ENCODE assay signal across 29 mouse cellular contexts in the genomic region with DNA sequence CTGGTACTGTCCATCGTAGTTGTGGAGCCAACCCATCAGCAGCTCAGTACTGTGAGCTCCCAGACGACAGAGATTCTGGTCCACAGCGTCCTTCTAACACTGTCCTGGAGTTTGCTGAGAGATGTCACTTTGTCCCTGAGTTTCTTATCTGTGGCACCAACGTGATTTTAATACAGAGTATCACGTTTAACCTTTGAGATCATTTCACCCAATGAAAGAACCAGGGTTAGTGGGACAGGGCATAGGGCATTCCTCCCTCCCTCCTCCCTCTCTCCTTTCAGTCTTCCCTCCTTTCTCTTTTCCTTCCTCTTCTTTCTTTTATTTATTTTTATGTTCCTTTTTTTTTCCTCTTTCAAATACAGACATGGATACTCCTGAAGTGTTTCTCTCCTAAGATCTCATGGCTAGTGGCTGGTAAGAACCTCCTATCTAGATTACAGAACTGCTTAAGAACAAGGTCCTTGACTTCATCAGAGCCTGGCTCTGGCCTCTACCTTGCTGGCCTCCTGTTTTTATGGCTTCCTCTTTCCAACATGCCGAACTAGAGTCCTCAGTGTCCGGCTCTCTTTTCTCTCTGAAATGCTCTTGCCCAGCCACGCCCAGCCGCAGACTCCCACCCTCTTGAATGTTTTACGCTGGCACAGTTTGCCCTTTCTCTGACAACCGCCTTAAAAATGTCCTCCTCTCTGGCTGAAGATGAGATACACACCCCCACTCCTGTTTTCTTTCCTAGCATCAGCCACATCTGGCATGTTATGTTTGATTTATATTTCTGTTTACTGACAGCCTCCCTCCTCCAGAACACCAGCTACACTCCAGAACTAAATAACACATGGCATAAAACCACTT.
A peak's percentile ranks its signal among the peaks of the same experiment; 100 is the strongest.
DNase-seq lines count a peak whose midpoint lies in the region; ATAC-seq and TF ChIP-seq lines count a peak whose summit lies in the region.
"Had no signal": no experiment of that assay in that cellular context is flagged by ENCODE, and none has a peak within 500 bp of the region (broad histone marks: within the 10 kb centered on the region; RNA-seq: fewer than 3 reads in every experiment).

No protein-coding gene starts in this region.

- DNase-seq in kidney, postnatal 10 days, result no peak
- DNase-seq in lung, postnatal 25 days (ENCODE audit: low spot score), result no peak
- no peak for DNase-seq in intestine, embryonic 14.5 days (ENCODE audit: low spot score)
- DNase-seq: adrenal gland, adult 2 months; B cell, adult 2 months; cerebellum, postnatal 25 days; embryo, embryonic 11 days; gastrocnemius, postnatal 25 days; heart, adult 2 months; left cerebral cortex, postnatal 4 days; lung, postnatal 10 days; thymus, postnatal 25 days had no signal

- peaks cover 10% of the 10 kb centered on the region for H3K4me1 ChIP-seq in kidney, embryonic 14.5 days (ENCODE audit: control insufficient read depth, insufficient read depth, low read length)
- H3K4me1 ChIP-seq in lung, embryonic 15.5 days, result peaks cover 14% of the 10 kb centered on the region
- peaks cover 13% of the 10 kb centered on the region for H3K4me1 ChIP-seq in intestine, embryonic 14.5 days (replicated peaks; ENCODE audit: control insufficient read depth, insufficient read depth, low read length)
- H3K4me1 ChIP-seq in small intestine, adult 2 months (ENCODE audit: control insufficient read depth, insufficient read depth, insufficient read length, low read length), result peaks cover 20% of the 10 kb centered on the region
- H3K4me1 ChIP-seq in heart, embryonic 12.5 days (replicated peaks), result no peaks in the 10 kb centered on the region
- H3K4me1 ChIP-seq: limb, embryonic 15.5 days; stomach, embryonic 15.5 days had no signal

- no peak overlapping the region for H3K4me3 ChIP-seq in kidney, embryonic 14.5 days (ENCODE audit: low read length)
- no peak overlapping the region for H3K4me3 ChIP-seq in lung, embryonic 15.5 days
- H3K4me3 ChIP-seq in intestine, embryonic 14.5 days (ENCODE audit: low read depth, low read length), result no peak overlapping the region
- peak overlapping the region; percentile 33; the same call in 1 of the 2 replicates for H3K4me3 ChIP-seq in small intestine, adult 2 months (ENCODE audit: low read depth, low read length)
- no peak overlapping the region for H3K4me3 ChIP-seq in heart, embryonic 12.5 days
- H3K4me3 ChIP-seq: embryonic facial prominence, embryonic 13.5 days; erythroblast, embryonic 14.5 days; forebrain, embryonic 15.5 days; heart, adult 2 months; hindbrain, embryonic 13.5 days; left cerebral cortex, adult 2 months; limb, embryonic 15.5 days; myocyte; neural tube, embryonic 13.5 days; stomach, embryonic 15.5 days had no signal

- no peak for TF ChIP-seq CTCF in small intestine, adult 2 months (IDR thresholded peaks at IDR 0.05; ENCODE audit: extremely low read depth, insufficient read length, insufficient replicate concordance, low read depth, low read length)

- H3K9me3 ChIP-seq in kidney, embryonic 14.5 days (ENCODE audit: control insufficient read depth, low read length), result no peaks in the 10 kb centered on the region
- H3K9me3 ChIP-seq in lung, embryonic 15.5 days, result no peaks in the 10 kb centered on the region
- no peaks in the 10 kb centered on the region for H3K9me3 ChIP-seq in intestine, embryonic 14.5 days (ENCODE audit: control insufficient read depth, low read length)
- H3K9me3 ChIP-seq in heart, embryonic 12.5 days (replicated peaks), result no peaks in the 10 kb centered on the region
- H3K9me3 ChIP-seq: embryonic facial prominence, embryonic 13.5 days; forebrain, embryonic 15.5 days; hindbrain, embryonic 13.5 days; limb, embryonic 15.5 days; neural tube, embryonic 13.5 days; stomach, embryonic 15.5 days had no signal

- no peaks in the 10 kb centered on the region for H3K27me3 ChIP-seq in kidney, embryonic 14.5 days (ENCODE audit: control insufficient read depth, insufficient read depth, low read length)
- H3K27me3 ChIP-seq in lung, embryonic 15.5 days, result no peaks in the 10 kb centered on the region
- H3K27me3 ChIP-seq in intestine, embryonic 14.5 days (replicated peaks; ENCODE audit: control insufficient read depth, insufficient read depth, low read length), result no peaks in the 10 kb centered on the region
- H3K27me3 ChIP-seq in small intestine, adult 2 months (ENCODE audit: control insufficient read depth, insufficient read depth, low read length), result no peaks in the 10 kb centered on the region
- no peaks in the 10 kb centered on the region for H3K27me3 ChIP-seq in heart, embryonic 12.5 days (replicated peaks)
- H3K27me3 ChIP-seq: CH12.LX; forebrain, embryonic 15.5 days; hindbrain, embryonic 13.5 days; neural tube, embryonic 13.5 days; stomach, embryonic 15.5 days had no signal

- no peaks in the 10 kb centered on the region for H3K36me3 ChIP-seq in kidney, embryonic 14.5 days (ENCODE audit: control insufficient read depth, insufficient read depth, low read length)
- no peaks in the 10 kb centered on the region for H3K36me3 ChIP-seq in lung, embryonic 15.5 days
- H3K36me3 ChIP-seq in intestine, embryonic 14.5 days (ENCODE audit: control insufficient read depth, insufficient read depth, low read length), result no peaks in the 10 kb centered on the region
- H3K36me3 ChIP-seq in small intestine, adult 2 months (ENCODE audit: control insufficient read depth, insufficient read depth, low read length), result no peaks in the 10 kb centered on the region
- H3K36me3 ChIP-seq in heart, embryonic 12.5 days, result no peaks in the 10 kb centered on the region
- H3K36me3 ChIP-seq: embryonic facial prominence, embryonic 13.5 days; forebrain, embryonic 15.5 days; G1E; hindbrain, embryonic 13.5 days; limb, embryonic 15.5 days; neural tube, embryonic 13.5 days; stomach, embryonic 15.5 days had no signal

- H3K4me2 ChIP-seq in kidney, embryonic 14.5 days (replicated peaks; ENCODE audit: low read depth, low read length), result no peak overlapping the region
- no peak overlapping the region for H3K4me2 ChIP-seq in lung, embryonic 15.5 days
- no peak overlapping the region for H3K4me2 ChIP-seq in intestine, embryonic 14.5 days (ENCODE audit: low read length)
- no peak overlapping the region for H3K4me2 ChIP-seq in heart, embryonic 12.5 days
- H3K4me2 ChIP-seq: embryonic facial prominence, embryonic 13.5 days; forebrain, embryonic 15.5 days; hindbrain, embryonic 13.5 days; limb, embryonic 15.5 days; neural tube, embryonic 13.5 days; stomach, embryonic 15.5 days had no signal

- ATAC-seq in kidney, embryonic 14.5 days (ENCODE audit: low FRiP score, low TSS enrichment), result peak; percentile 63; the same call in 1 of the 2 replicates
- no peak for ATAC-seq in lung, embryonic 15.5 days (ENCODE audit: borderline replicate concordance, extremely low read depth, low FRiP score, low TSS enrichment)
- peak; percentile 36; the same call in 1 of the 2 replicates for ATAC-seq in intestine, embryonic 14.5 days (replicated peaks; ENCODE audit: low FRiP score, low TSS enrichment, low read depth)
- no peak for ATAC-seq in heart, embryonic 12.5 days (ENCODE audit: insufficient number of reproducible peaks, low FRiP score)
- ATAC-seq: forebrain, embryonic 15.5 days; inflammation-experienced regulatory T-cells, adult 6 months; midbrain, embryonic 16.5 days had no signal

- no peak for TF ChIP-seq POLR2A in small intestine, adult 2 months (IDR thresholded peaks at IDR 0.05; ENCODE audit: low read depth, low read length)

- H3K9ac ChIP-seq in kidney, embryonic 14.5 days (ENCODE audit: low read depth, low read length), result no peak overlapping the region
- H3K9ac ChIP-seq in lung, embryonic 15.5 days, result no peak overlapping the region
- H3K9ac ChIP-seq in intestine, embryonic 14.5 days (ENCODE audit: low read length), result no peak overlapping the region
- no peak overlapping the region for H3K9ac ChIP-seq in heart, embryonic 12.5 days
- H3K9ac ChIP-seq: embryonic facial prominence, embryonic 13.5 days; forebrain, embryonic 15.5 days; hindbrain, embryonic 13.5 days; limb, embryonic 15.5 days; neural tube, embryonic 13.5 days; stomach, embryonic 15.5 days had no signal

- WGBS in kidney, embryonic 14.5 days, result 35% methylated on average over 11 of the region's 11 CpGs
- 58% methylated on average over 11 of the region's 11 CpGs for WGBS in lung, embryonic 15.5 days
- WGBS in intestine, embryonic 14.5 days, result 51% methylated on average over 11 of the region's 11 CpGs
- 30% methylated on average over 11 of the region's 11 CpGs for WGBS in small intestine, adult 2 months
- 73% methylated on average over 11 of the region's 11 CpGs for WGBS in heart, embryonic 12.5 days

- peak overlapping the region; percentile 42 for H3K27ac ChIP-seq in kidney, embryonic 14.5 days (ENCODE audit: low read depth, low read length)
- peak overlapping the region; percentile 68 for H3K27ac ChIP-seq in lung, embryonic 15.5 days
- H3K27ac ChIP-seq in intestine, embryonic 14.5 days (ENCODE audit: low read depth), result no peak overlapping the region
- H3K27ac ChIP-seq in small intestine, adult 2 months (ENCODE audit: insufficient read depth, low read depth, low read length), result peak overlapping the region; percentile 85
- H3K27ac ChIP-seq in heart, embryonic 12.5 days (ENCODE audit: poor library complexity, severe bottlenecking), result no peak overlapping the region
- H3K27ac ChIP-seq: embryonic facial prominence, embryonic 13.5 days; forebrain, embryonic 15.5 days; heart, adult 2 months; hindbrain, embryonic 13.5 days; left cerebral cortex, adult 2 months; limb, embryonic 15.5 days; neural tube, embryonic 13.5 days; stomach, embryonic 15.5 days had no signal

Comparison
In these comparisons a context has a peak if more than half of its experiments do, and no peak if none do; other contexts are left out.
1. ATAC-seq: peak in kidney, embryonic 14.5 days (single experiment) and intestine, embryonic 14.5 days (single experiment); none in lung, embryonic 15.5 days (single experiment) and heart, embryonic 12.5 days (single experiment).
2. H3K27ac ChIP-seq: peak in kidney, embryonic 14.5 days (single experiment), lung, embryonic 15.5 days (single experiment) and small intestine, adult 2 months (single experiment); none in intestine, embryonic 14.5 days (single experiment) and heart, embryonic 12.5 days (single experiment).